Mouse (Mus musculus): Measurements from ENCODE around the gene Bcap31. TPM values are rescaled to one million over a fixed set of nuclear protein-coding genes. Genes with fewer than 3 reads are reported as not detected.
A peak's percentile ranks its signal among the peaks of the same experiment; 100 is the strongest.

Gene Bcap31
- polyA plus RNA-seq, 1 experiment from 2014 or later, result 235 TPM

DNA sequence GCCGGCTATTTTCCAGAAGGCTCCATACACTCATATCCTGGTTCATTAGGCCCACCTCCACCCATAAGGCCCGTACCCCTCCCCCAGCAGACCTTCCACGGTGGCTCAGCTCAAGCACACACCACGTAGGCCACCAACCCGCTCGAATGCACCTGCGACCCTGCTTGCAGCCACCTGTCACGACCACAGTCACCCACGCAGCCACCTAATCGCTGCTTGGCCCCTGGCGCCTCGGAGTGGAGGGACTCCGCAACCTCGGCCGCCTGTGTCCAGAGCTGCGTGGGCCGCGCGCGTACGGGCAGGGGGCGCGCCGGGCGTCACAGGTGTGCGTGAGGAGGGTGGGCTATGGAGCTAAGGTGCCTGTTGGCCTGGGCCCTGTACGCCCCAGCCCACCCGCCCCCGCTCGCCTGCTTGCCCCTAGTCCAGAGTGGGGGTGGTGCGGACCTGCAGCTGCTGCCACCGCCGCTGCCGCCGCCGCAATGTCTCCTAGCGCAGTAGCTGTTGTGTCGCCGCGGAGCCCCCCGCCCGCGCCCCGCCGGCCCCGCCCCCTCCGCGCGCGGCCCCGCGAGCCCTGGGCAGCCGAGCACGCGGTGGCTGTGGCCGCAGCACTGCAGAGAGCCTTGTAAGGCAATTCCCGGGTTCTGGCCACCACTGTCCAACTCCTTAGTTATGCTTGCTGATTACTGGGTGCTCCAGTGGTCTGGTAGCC, 56.2 kb downstream of the Bcap31 start, which contains the start of gene Pnck:
Pnck (minus strand) TSS at position 543 of the 709 bp plus-strand sequence.
- no peak for TF ChIP-seq CTCF (IDR thresholded peaks at IDR 0.05; ENCODE audit: low read depth)
- Histone ChIP-seq H3K27me3 (ENCODE audit: insufficient read depth, low read length) (no peaks in the 10 kb centered on the region), H3K9ac (peak within 1 kb of the TSS; percentile 48), H3K9me3 (ENCODE audit: low read depth, low read length) (no peaks in the 10 kb centered on the region), H3K4me1 (ENCODE audit: insufficient read depth) (no peaks in the 10 kb centered on the region), H3K27ac (ENCODE audit: low read depth) (no peak within 1 kb of the TSS), H3K36me3 (ENCODE audit: insufficient read depth) (no peaks in the 10 kb centered on the region), H3K4me2 (peak within 1 kb of the TSS; percentile 70), H3K4me3 (ENCODE audit: low read depth, low read length) (peak within 1 kb of the TSS; percentile 42)
- ATAC-seq (ENCODE audit: insufficient read depth) (peak; percentile 50), DNase-seq (peak; percentile 27)
- 11% methylated on average over 49 of the region's 57 CpGs for WGBS

DNA sequence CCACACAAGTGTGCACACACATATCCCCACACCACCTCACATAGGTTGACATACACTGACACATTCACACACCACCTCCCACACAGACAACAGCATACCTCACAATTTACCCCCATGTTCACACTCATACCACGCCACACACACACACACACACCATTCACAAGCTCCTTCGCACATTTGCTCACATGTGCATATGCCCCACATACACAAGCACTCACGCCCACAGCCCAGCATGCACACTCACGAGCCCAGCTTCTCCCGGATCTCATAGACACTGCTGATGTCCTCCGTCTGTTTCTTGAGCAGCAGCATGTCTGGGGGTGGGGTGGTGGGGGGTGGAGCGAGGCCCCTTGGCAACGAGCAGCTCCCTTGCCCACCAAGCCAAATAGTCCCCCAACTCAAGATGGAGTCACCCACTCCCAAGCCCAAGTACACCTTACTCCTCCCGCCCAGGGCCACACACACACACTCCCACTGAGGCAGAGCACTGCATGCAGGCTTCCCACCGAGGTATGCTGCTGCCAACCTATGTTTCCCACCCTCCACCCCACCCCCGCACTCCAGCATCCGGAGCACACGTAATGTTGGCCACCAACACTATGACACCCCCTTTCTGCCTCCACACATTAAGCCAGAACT, 56.9 kb downstream of the Bcap31 start:
- no peak for DNase-seq
- TF ChIP-seq CTCF (IDR thresholded peaks at IDR 0.05; ENCODE audit: low read depth), result no peak
- Histone ChIP-seq H3K9ac (no peak overlapping the region; the same call in 1 of the 2 replicates), H3K27ac (ENCODE audit: low read depth) (no peak overlapping the region), H3K27me3 (ENCODE audit: insufficient read depth, low read length) (no peaks in the 10 kb centered on the region), H3K4me1 (ENCODE audit: insufficient read depth) (no peaks in the 10 kb centered on the region), H3K4me2 (peak overlapping the region; percentile 70), H3K9me3 (ENCODE audit: low read depth, low read length) (no peaks in the 10 kb centered on the region), H3K4me3 (ENCODE audit: low read depth, low read length) (peak overlapping the region; percentile 42), H3K36me3 (ENCODE audit: insufficient read depth) (no peaks in the 10 kb centered on the region)
- peak; percentile 7; the same call in 1 of the 2 replicates for ATAC-seq (ENCODE audit: insufficient read depth)
- 48% methylated on average over 13 of the region's 13 CpGs for WGBS

DNA sequence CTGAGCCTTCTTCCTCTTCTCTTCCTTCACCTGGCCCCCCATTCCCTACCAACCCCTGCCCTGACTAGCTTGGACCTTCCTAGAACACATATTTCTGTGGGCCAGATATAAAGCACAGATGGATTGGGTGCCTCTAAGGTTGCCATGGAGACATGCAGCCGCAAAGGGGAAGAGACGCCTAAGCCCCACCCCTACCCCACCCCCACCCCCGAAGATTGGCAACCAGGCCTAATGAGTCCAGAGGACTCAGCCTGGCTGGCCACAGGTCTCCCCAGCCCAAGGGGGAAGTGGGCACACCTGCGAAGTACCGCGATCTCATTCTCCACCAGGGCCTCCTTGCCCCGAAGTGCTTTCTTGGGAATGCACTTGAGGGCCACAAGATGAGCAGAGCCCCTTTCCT, 57.6 kb downstream of the Bcap31 start:
- no peak overlapping the region for H3K27ac ChIP-seq (ENCODE audit: low read depth)
- TF ChIP-seq CTCF (IDR thresholded peaks at IDR 0.05; ENCODE audit: low read depth), result no peak
- no peak overlapping the region for H3K4me3 ChIP-seq (ENCODE audit: low read depth, low read length)
- no peaks in the 10 kb centered on the region for H3K4me1 ChIP-seq (ENCODE audit: insufficient read depth)
- 25% methylated on average over 7 of the region's 7 CpGs for WGBS
- no peak for DNase-seq
- no peak overlapping the region for H3K4me2 ChIP-seq
- ATAC-seq (ENCODE audit: insufficient read depth), result no peak
- H3K36me3 ChIP-seq (ENCODE audit: insufficient read depth), result no peaks in the 10 kb centered on the region
- no peaks in the 10 kb centered on the region for H3K9me3 ChIP-seq (ENCODE audit: low read depth, low read length)
- no peaks in the 10 kb centered on the region for H3K27me3 ChIP-seq (ENCODE audit: insufficient read depth, low read length)
- H3K9ac ChIP-seq, result no peak overlapping the region

DNA sequence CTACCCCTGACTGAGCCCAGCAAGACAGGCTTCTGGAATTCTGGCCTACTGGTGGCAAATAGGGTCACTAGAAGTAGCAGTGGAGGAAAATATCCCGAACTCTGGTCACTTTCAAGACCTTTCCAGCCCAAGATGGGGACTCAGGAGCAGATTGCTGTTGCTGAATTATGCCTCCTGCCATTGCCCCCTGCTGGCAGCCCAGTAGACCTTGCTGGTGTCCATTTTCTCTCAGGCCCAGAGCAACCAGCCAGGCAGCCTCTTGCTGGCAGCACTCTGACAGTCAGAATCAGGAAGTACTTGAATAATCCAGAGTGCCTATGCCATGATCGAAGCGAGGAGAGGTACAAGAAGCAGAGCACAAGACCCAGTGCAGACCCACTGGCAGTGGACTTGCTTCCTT, 60.4 kb downstream of the Bcap31 start:
- 56% methylated on average over 3 of the region's 3 CpGs for WGBS
- no peak overlapping the region for H3K4me2 ChIP-seq
- H3K27me3 ChIP-seq (ENCODE audit: insufficient read depth, low read length), result no peaks in the 10 kb centered on the region
- H3K36me3 ChIP-seq (ENCODE audit: insufficient read depth), result no peaks in the 10 kb centered on the region
- TF ChIP-seq CTCF (IDR thresholded peaks at IDR 0.05; ENCODE audit: low read depth), result peak; percentile 70
- no peaks in the 10 kb centered on the region for H3K4me1 ChIP-seq (ENCODE audit: insufficient read depth)
- H3K9ac ChIP-seq, result no peak overlapping the region
- DNase-seq (peak; percentile 68), ATAC-seq (ENCODE audit: insufficient read depth) (no peak)
- no peaks in the 10 kb centered on the region for H3K9me3 ChIP-seq (ENCODE audit: low read depth, low read length)
- no peak overlapping the region for H3K4me3 ChIP-seq (ENCODE audit: low read depth, low read length)
- no peak overlapping the region for H3K27ac ChIP-seq (ENCODE audit: low read depth)

DNA sequence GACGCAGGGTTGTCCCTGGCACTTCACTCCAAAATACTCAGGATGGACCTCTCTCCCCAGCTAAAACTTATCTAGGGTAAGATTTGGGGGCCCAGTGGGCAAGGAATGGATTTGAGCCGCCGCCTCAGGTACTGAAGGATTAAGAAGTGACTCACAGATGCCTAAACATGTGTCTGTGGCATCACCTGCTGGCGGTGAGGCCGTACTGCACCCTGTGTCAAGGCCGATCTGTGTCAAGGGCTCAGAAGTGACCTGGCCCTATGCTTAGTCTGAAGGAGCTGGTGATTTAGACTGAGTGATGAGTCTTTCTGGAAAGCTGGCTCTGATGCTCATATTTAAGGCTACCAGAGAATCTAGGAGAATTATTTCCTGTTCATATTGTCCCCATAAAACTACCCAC, 61.8 kb downstream of the Bcap31 start:
- no peak overlapping the region for H3K27ac ChIP-seq (ENCODE audit: low read depth)
- no peaks in the 10 kb centered on the region for H3K4me1 ChIP-seq (ENCODE audit: insufficient read depth)
- H3K4me2 ChIP-seq, result no peak overlapping the region
- no peaks in the 10 kb centered on the region for H3K36me3 ChIP-seq (ENCODE audit: insufficient read depth)
- peak; percentile 74; the same call in 1 of the 2 replicates for ATAC-seq (ENCODE audit: insufficient read depth)
- TF ChIP-seq CTCF (IDR thresholded peaks at IDR 0.05; ENCODE audit: low read depth), result peak; percentile 97
- no peak overlapping the region for H3K9ac ChIP-seq
- DNase-seq, result peak; percentile 85
- no peaks in the 10 kb centered on the region for H3K27me3 ChIP-seq (ENCODE audit: insufficient read depth, low read length)
- H3K9me3 ChIP-seq (ENCODE audit: low read depth, low read length), result no peaks in the 10 kb centered on the region
- no peak overlapping the region for H3K4me3 ChIP-seq (ENCODE audit: low read depth, low read length)
- WGBS, result 6% methylated on average over 6 of the region's 6 CpGs

DNA sequence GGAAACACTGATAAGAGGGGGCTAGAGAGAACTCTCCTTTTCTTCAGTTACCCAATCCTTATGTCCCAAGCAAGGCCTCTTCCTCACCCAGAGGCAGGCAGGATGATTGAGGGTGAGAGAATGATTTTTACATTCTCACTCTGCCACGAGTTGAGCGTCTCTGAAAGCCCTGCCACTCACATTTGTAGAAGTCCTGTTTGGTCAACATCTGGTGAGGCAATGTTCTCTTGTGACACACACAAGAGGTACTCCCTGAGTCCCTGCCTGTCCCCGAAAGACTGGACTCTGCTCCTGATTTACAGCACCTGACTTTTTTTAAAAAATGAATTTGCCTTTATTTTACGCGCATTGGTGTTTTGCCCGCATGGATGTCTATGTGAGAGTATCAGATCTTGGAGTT, 62.6 kb downstream of the Bcap31 start:
- DNase-seq (no peak), ATAC-seq (ENCODE audit: insufficient read depth) (no peak)
- Histone ChIP-seq H3K4me2 (no peak overlapping the region), H3K4me3 (ENCODE audit: low read depth, low read length) (no peak overlapping the region), H3K9me3 (ENCODE audit: low read depth, low read length) (no peaks in the 10 kb centered on the region), H3K27ac (ENCODE audit: low read depth) (no peak overlapping the region), H3K9ac (no peak overlapping the region), H3K27me3 (ENCODE audit: insufficient read depth, low read length) (no peaks in the 10 kb centered on the region), H3K36me3 (ENCODE audit: insufficient read depth) (no peaks in the 10 kb centered on the region), H3K4me1 (ENCODE audit: insufficient read depth) (no peaks in the 10 kb centered on the region)
- WGBS, result 72% methylated on average over 6 of the region's 6 CpGs
- TF ChIP-seq CTCF (IDR thresholded peaks at IDR 0.05; ENCODE audit: low read depth), result no peak

DNA sequence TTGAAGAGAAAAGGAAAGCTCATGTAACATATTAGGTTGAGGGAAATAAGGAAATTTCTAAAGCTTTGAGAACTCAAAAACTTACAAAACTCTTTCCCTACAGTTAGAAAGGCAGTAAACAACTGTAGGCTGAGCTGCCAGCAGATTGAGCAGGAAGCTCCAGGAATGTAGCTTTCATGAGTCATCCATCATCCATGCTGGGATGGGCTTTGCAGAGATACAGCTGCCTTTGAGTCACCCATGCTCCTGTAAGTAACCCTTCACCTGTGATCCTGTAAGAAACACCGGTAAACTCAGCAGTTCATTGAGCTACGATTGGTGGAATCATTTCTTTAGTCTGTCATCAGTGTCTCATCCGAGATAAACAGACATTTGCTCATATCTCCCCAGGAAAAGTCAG, 65.1 kb downstream of the Bcap31 start:
- Histone ChIP-seq H3K27ac (ENCODE audit: low read depth) (no peak overlapping the region), H3K9ac (no peak overlapping the region), H3K4me2 (no peak overlapping the region), H3K36me3 (ENCODE audit: insufficient read depth) (no peaks in the 10 kb centered on the region), H3K27me3 (ENCODE audit: insufficient read depth, low read length) (no peaks in the 10 kb centered on the region), H3K9me3 (ENCODE audit: low read depth, low read length) (no peaks in the 10 kb centered on the region), H3K4me3 (ENCODE audit: low read depth, low read length) (no peak overlapping the region), H3K4me1 (ENCODE audit: insufficient read depth) (no peaks in the 10 kb centered on the region)
- ATAC-seq (ENCODE audit: insufficient read depth), result no peak
- no peak for DNase-seq
- WGBS, result 45% methylated on average over 3 of the region's 3 CpGs
- TF ChIP-seq CTCF (IDR thresholded peaks at IDR 0.05; ENCODE audit: low read depth), result no peak

Data from lung, embryonic 14.5 days (tissue).